Mouse (Mus musculus): Measurements from ENCODE around the gene Abcb8. TPM values are rescaled to one million over a fixed set of nuclear protein-coding genes. Genes with fewer than 3 reads are reported as not detected.
"Not testable (repeated sequence)": the region's sequence is repeated elsewhere in the genome, so short reads cannot be mapped to it uniquely, and the experiment has no call there.

The Abcb8 gene
- polyA plus RNA-seq, 1 experiment from 2014 or later: 56.5 TPM

GRCm38 (mm10) chr5:24387264-24388241 lies 5.9 kb upstream of the Abcb8 start:
- Histone ChIP-seq H3K27me3 (peaks cover 25% of the 10 kb centered on the region), H3K9ac (peak overlapping the region; percentile 50), H3K9me3 (no peaks in the 10 kb centered on the region), H3K4me1 (replicated peaks) (peaks cover 42% of the 10 kb centered on the region), H3K36me3 (no peaks in the 10 kb centered on the region), H3K4me3 (peak overlapping the region; percentile 50), H3K27ac (replicated peaks) (peak overlapping the region; percentile 60), H3K4me2 (peak overlapping the region; percentile 99)
- under 1% methylated on average over 73 of the region's 73 CpGs for WGBS
- ATAC-seq (ENCODE audit: low FRiP score, low read depth): peak; percentile 44

GRCm38 (mm10) chr5:24388246-24388915 lies 5.1 kb upstream of the Abcb8 start:
- Histone ChIP-seq H3K9me3 (no peaks in the 10 kb centered on the region), H3K27ac (replicated peaks) (peak overlapping the region; percentile 60), H3K4me2 (peak overlapping the region; percentile 99), H3K36me3 (no peaks in the 10 kb centered on the region), H3K4me1 (replicated peaks) (peaks cover 34% of the 10 kb centered on the region), H3K4me3 (peak overlapping the region; percentile 50), H3K9ac (peak overlapping the region; percentile 50), H3K27me3 (peaks cover 25% of the 10 kb centered on the region)
- 23% methylated on average over 26 of the region's 26 CpGs for WGBS
- ATAC-seq (ENCODE audit: low FRiP score, low read depth): no peak

- WGBS: 59% methylated on average over 7 of the region's 7 CpGs
- no peaks in the 10 kb centered on the region for H3K9me3 ChIP-seq
Observed at GRCm38 (mm10) chr5:24389011-24389657, 4.3 kb upstream of the Abcb8 start.

GRCm38 (mm10) chr5:24389658-24390020 lies 3.8 kb upstream of the Abcb8 start:
- no peak for ATAC-seq (ENCODE audit: low FRiP score, low read depth)
- Histone ChIP-seq H3K36me3 (no peaks in the 10 kb centered on the region), H3K4me1 (replicated peaks) (peaks cover 23% of the 10 kb centered on the region), H3K9ac (no peak overlapping the region), H3K27ac (replicated peaks) (no peak overlapping the region), H3K4me3 (no peak overlapping the region), H3K27me3 (peaks cover 25% of the 10 kb centered on the region), H3K9me3 (no peaks in the 10 kb centered on the region), H3K4me2 (no peak overlapping the region)
- 88% methylated on average over 4 of the region's 4 CpGs for WGBS

More at GRCm38 (mm10) chr5:24389011-24389657, 4.3 kb upstream of the Abcb8 start:
- no peak overlapping the region for H3K27ac ChIP-seq (replicated peaks)
- ATAC-seq (ENCODE audit: low FRiP score, low read depth): no peak
- no peaks in the 10 kb centered on the region for H3K36me3 ChIP-seq
- peaks cover 28% of the 10 kb centered on the region for H3K4me1 ChIP-seq (replicated peaks)
- H3K9ac ChIP-seq: no peak overlapping the region
- H3K4me3 ChIP-seq: no peak overlapping the region
- H3K27me3 ChIP-seq: peaks cover 25% of the 10 kb centered on the region
- no peak overlapping the region for H3K4me2 ChIP-seq

- Histone ChIP-seq H3K9ac (no peak within 1 kb of the TSS), H3K4me2 (no peak within 1 kb of the TSS), H3K9me3 (no peaks in the 10 kb centered on the region), H3K27me3 (peaks cover 13% of the 10 kb centered on the region), H3K27ac (replicated peaks) (no peak within 1 kb of the TSS), H3K4me1 (replicated peaks) (peaks cover 27% of the 10 kb centered on the region), H3K4me3 (no peak within 1 kb of the TSS), H3K36me3 (no peaks in the 10 kb centered on the region)
- ATAC-seq (ENCODE audit: low FRiP score, low read depth): no peak
- WGBS: 78% methylated on average over 4 of the region's 7 CpGs
Observed at GRCm38 (mm10) chr5:24391864-24392263, 1.6 kb upstream of the Abcb8 start, which contains the start of gene Atg9b. Gene Atg9b, minus strand, starts transcription at chr5:24392143.

GRCm38 (mm10) chr5:24392724-24393123 lies 739 bp upstream of the Abcb8 start:
- H3K27ac ChIP-seq (replicated peaks): no peak overlapping the region
- H3K9me3 ChIP-seq: no peaks in the 10 kb centered on the region
- no peak overlapping the region for H3K4me3 ChIP-seq
- H3K9ac ChIP-seq: no peak overlapping the region
- ATAC-seq (ENCODE audit: low FRiP score, low read depth): no peak
- peaks cover 19% of the 10 kb centered on the region for H3K4me1 ChIP-seq (replicated peaks)
- H3K27me3 ChIP-seq: peaks cover 12% of the 10 kb centered on the region
- no peaks in the 10 kb centered on the region for H3K36me3 ChIP-seq
- no peak overlapping the region for H3K4me2 ChIP-seq
- WGBS: 80% methylated on average over 7 of the region's 7 CpGs

- Histone ChIP-seq H3K9ac (peak overlapping the region; percentile 50), H3K4me3 (peak overlapping the region; percentile 60), H3K27ac (replicated peaks) (peak overlapping the region; percentile 92), H3K4me2 (peak overlapping the region; percentile 60), H3K36me3 (no peaks in the 10 kb centered on the region), H3K4me1 (replicated peaks) (peaks cover 8% of the 10 kb centered on the region), H3K9me3 (no peaks in the 10 kb centered on the region), H3K27me3 (peaks cover 7% of the 10 kb centered on the region)
- peak; percentile 97 for ATAC-seq (ENCODE audit: low FRiP score, low read depth)
- 1% methylated on average over 36 of the region's 36 CpGs for WGBS
Observed at GRCm38 (mm10) chr5:24394165-24394894, 867 bp downstream of the Abcb8 start.

- not testable (repeated sequence) for H3K9ac ChIP-seq; H3K9me3 ChIP-seq; H3K4me2 ChIP-seq; H3K36me3 ChIP-seq; H3K27ac ChIP-seq (replicated peaks); H3K27me3 ChIP-seq; ATAC-seq (ENCODE audit: low FRiP score, low read depth); H3K4me3 ChIP-seq; H3K4me1 ChIP-seq (replicated peaks)
- WGBS: 95% methylated on average over 6 of the region's 6 CpGs
Observed at GRCm38 (mm10) chr5:24396254-24396653, 2.8 kb downstream of the Abcb8 start.

- WGBS: 92% methylated on average over 10 of the region's 10 CpGs
- no peaks in the 10 kb centered on the region for H3K9me3 ChIP-seq
Observed at GRCm38 (mm10) chr5:24399686-24400085, 6.2 kb downstream of the Abcb8 start.

GRCm38 (mm10) chr5:24400362-24400761 lies 6.9 kb downstream of the Abcb8 start:
- Histone ChIP-seq H3K4me3 (no peak overlapping the region), H3K4me1 (replicated peaks) (peaks cover under 1% of the 10 kb centered on the region; the same call in 1 of the 2 replicates), H3K9me3 (no peaks in the 10 kb centered on the region), H3K27me3 (no peaks in the 10 kb centered on the region), H3K4me2 (no peak overlapping the region), H3K27ac (replicated peaks) (no peak overlapping the region), H3K9ac (no peak overlapping the region), H3K36me3 (no peaks in the 10 kb centered on the region; the same call in 1 of the 2 replicates)
- WGBS: 85% methylated on average over 11 of the region's 11 CpGs
- ATAC-seq (ENCODE audit: low FRiP score, low read depth): no peak

More at GRCm38 (mm10) chr5:24399686-24400085, 6.2 kb downstream of the Abcb8 start:
- peaks cover 7% of the 10 kb centered on the region for H3K4me1 ChIP-seq (replicated peaks)
- H3K27ac ChIP-seq (replicated peaks): no peak overlapping the region
- no peak overlapping the region for H3K4me3 ChIP-seq
- H3K27me3 ChIP-seq: no peaks in the 10 kb centered on the region
- no peak for ATAC-seq (ENCODE audit: low FRiP score, low read depth)
- no peaks in the 10 kb centered on the region; the same call in 1 of the 2 replicates for H3K36me3 ChIP-seq
- no peak overlapping the region for H3K4me2 ChIP-seq
- H3K9ac ChIP-seq: no peak overlapping the region

GRCm38 (mm10) chr5:24400911-24401605 lies 7.6 kb downstream of the Abcb8 start:
- Histone ChIP-seq H3K9ac (no peak overlapping the region), H3K9me3 (no peaks in the 10 kb centered on the region), H3K36me3 (no peaks in the 10 kb centered on the region; the same call in 1 of the 2 replicates), H3K27ac (replicated peaks) (no peak overlapping the region), H3K27me3 (no peaks in the 10 kb centered on the region), H3K4me1 (replicated peaks) (no peaks in the 10 kb centered on the region), H3K4me3 (no peak overlapping the region), H3K4me2 (no peak overlapping the region)
- no peak for ATAC-seq (ENCODE audit: low FRiP score, low read depth)
- WGBS: 90% methylated on average over 5 of the region's 5 CpGs
